Mouse (Mus musculus): ENCODE measurements at regions not wholly inside any gene's neighbourhood (a gene's known extent, or its start where the extent isn't known, plus 50 kb on each side); places are given as distances from the start of the nearest gene placed in this dataset.

DNA sequence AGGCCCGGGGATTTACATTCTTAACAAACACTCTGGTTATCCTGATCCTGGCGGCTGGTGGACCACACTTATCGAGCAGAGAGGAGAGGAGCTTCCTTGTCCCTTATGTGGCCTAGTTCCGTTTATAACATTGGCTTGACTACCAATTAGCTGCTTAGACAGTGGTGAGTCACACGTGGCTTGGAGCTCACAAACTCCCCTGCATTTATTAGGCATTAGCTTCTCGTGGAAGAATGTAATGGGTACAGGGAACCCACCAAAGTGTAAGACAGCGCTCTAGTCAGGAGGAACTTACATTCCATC lies 61.7 kb downstream of the Mid1ip1 start:
- no peak for TF ChIP-seq CTCF (conservative IDR thresholded peaks at IDR 0.05; ENCODE audit: insufficient read depth, insufficient read length, low read depth, low read length)
- TF ChIP-seq POLR2A (IDR thresholded peaks at IDR 0.05; ENCODE audit: low read depth, low read length) = no peak
